33 mouse cellular contexts compared by ENCODE assay signal in genomic region chr14:81193689-81194088, GRCm38 (mm10).
"Had no signal": no experiment of that assay in that cellular context is flagged by ENCODE, and none has a peak within 500 bp of the region (broad histone marks: within the 10 kb centered on the region; RNA-seq: fewer than 3 reads in every experiment).

No protein-coding gene starts in this region.

- H3K9me3 ChIP-seq: heart, embryonic 10.5 days; heart, embryonic 13.5 days; heart, embryonic 15.5 days; hindbrain, embryonic 10.5 days; hindbrain, embryonic 12.5 days; hindbrain, embryonic 13.5 days; hindbrain, embryonic 15.5 days; kidney, embryonic 15.5 days had no signal

- DNase-seq: heart, postnatal 10 days; heart, postnatal 14 days; heart, postnatal 36 days; heart, postnatal 4 days; kidney, adult 11 months; kidney, adult 18-20 months; kidney, adult 2 months; kidney, adult 8-10 months; kidney, adult 9 months; kidney, postnatal 10 days; kidney, postnatal 14 days; kidney, postnatal 25 days; kidney, postnatal 36 days; kidney, postnatal 4 days; layer of hippocampus, adult 9-11 months; layer of hippocampus, postnatal 36 days had no signal

- H3K4me3 ChIP-seq: heart, embryonic 10.5 days; heart, embryonic 12.5 days; heart, embryonic 13.5 days; heart, embryonic 15.5 days; hindbrain, embryonic 10.5 days; hindbrain, embryonic 12.5 days; hindbrain, embryonic 13.5 days; hindbrain, embryonic 15.5 days; kidney, embryonic 15.5 days; layer of hippocampus, adult 2 months; left cerebral cortex, adult 2 months had no signal

- H3K9ac ChIP-seq: heart, embryonic 12.5 days; heart, embryonic 13.5 days; heart, embryonic 15.5 days; hindbrain, embryonic 12.5 days; hindbrain, embryonic 13.5 days; hindbrain, embryonic 14.5 days; hindbrain, embryonic 15.5 days; kidney, embryonic 15.5 days had no signal

- H3K27ac ChIP-seq: heart, embryonic 10.5 days; heart, embryonic 13.5 days; heart, embryonic 15.5 days; hindbrain, embryonic 10.5 days; hindbrain, embryonic 12.5 days; hindbrain, embryonic 13.5 days; hindbrain, embryonic 14.5 days; hindbrain, embryonic 15.5 days; hindbrain, postnatal 0 days; kidney, embryonic 15.5 days; kidney, postnatal 0 days; layer of hippocampus, adult 2 months; left cerebral cortex, adult 2 months had no signal

- H3K36me3 ChIP-seq: heart, embryonic 10.5 days; heart, embryonic 12.5 days; heart, embryonic 13.5 days; heart, embryonic 15.5 days; hindbrain, embryonic 10.5 days; hindbrain, embryonic 12.5 days; hindbrain, embryonic 13.5 days; hindbrain, embryonic 15.5 days; kidney, embryonic 15.5 days had no signal

- H3K27me3 ChIP-seq: heart, embryonic 12.5 days; heart, embryonic 13.5 days; heart, embryonic 15.5 days; hindbrain, embryonic 12.5 days; hindbrain, embryonic 13.5 days; hindbrain, embryonic 15.5 days; kidney, embryonic 15.5 days had no signal

- ATAC-seq: hindbrain, embryonic 16.5 days; hindbrain, postnatal 0 days; inflammation-experienced regulatory T-cells, adult 6 months had no signal

- H3K4me2 ChIP-seq: heart, embryonic 11.5 days; heart, embryonic 12.5 days; heart, embryonic 13.5 days; heart, embryonic 15.5 days; hindbrain, embryonic 12.5 days; hindbrain, embryonic 13.5 days; hindbrain, embryonic 14.5 days; hindbrain, embryonic 15.5 days; kidney, embryonic 15.5 days had no signal

- H3K4me1 ChIP-seq: heart, embryonic 10.5 days; heart, embryonic 12.5 days; heart, embryonic 13.5 days; heart, embryonic 15.5 days; hindbrain, embryonic 10.5 days; hindbrain, embryonic 12.5 days; hindbrain, embryonic 13.5 days; hindbrain, embryonic 15.5 days; kidney, embryonic 15.5 days had no signal
